Mouse (Mus musculus) E14TG2a.4 (cell line): ENCODE measurements at regions not wholly inside any gene's neighbourhood (a gene's known extent, or its start where the extent isn't known, plus 50 kb on each side); places are given as distances from the start of the nearest gene placed in this dataset.
"Not testable (repeated sequence)": the region's sequence is repeated elsewhere in the genome, so short reads cannot be mapped to it uniquely, and the experiment has no call there.

Experiments
- CTCF ChIP-seq: conservative IDR thresholded peaks from 2 replicates; pipeline ENCODE4 v1.5.1; 2014; ENCODE audit warnings: low read length
- NANOG ChIP-seq: IDR thresholded peaks from 2 replicates; pipeline ENCODE4 v1.6.1; 2014; ENCODE audit warnings: borderline replicate concordance, low read length, mixed read lengths
- POU5F1 ChIP-seq: IDR thresholded peaks from 2 replicates; pipeline ENCODE4 v1.6.1; 2014; ENCODE audit warnings: low read length, borderline replicate concordance

DNA sequence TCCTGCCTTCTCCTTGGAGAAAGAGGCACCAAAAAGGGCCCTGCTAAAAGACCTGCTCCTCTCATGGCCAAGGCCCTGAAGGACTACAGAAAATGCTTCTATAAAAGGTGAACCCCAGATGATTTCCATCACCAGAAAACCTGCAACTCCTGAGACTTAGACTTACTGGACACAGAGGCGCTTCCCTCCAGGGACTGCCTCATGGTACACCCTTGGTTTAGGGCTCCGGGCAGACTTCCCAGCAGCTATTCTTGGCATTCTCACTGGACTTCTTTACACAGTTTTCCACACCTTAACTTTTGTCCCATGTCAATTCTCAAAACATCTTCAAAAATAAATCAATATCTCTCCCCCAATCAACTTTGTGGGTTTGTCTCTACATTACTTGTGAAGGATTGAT lies 393.2 kb downstream of the Gpm6a start:
- not testable (repeated sequence) for TF ChIP-seq CTCF, POU5F1, NANOG
